Mouse (Mus musculus): ENCODE data around the gene Ccl3.

DNA sequence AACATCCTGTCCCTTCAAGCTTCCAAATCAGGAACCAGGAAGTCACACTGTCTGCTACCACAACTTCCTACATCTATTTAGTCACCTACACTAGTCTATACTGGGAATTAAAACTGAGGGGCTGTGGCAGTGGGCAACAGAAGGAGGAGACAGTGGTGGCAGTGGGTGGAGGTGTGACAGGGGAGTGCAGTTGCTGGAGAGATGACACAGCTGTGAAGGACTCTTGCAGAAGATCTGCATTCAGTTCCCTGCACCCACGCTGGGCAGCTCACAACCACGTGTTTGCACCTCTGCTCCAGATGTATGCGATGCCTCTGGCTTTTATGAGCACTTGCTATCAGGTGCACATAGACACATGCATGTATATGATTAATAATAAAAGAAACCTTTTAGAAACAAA, 8.4 kb upstream of the Ccl3 start:
- TF ChIP-seq MAX (IDR thresholded peaks at IDR 0.05; ENCODE audit: low read length) (no peak), HCFC1 (IDR thresholded peaks at IDR 0.05; ENCODE audit: low read depth, low read length) (no peak), GABPA (IDR thresholded peaks at IDR 0.05; ENCODE audit: insufficient replicate concordance, low read depth, low read length) (no peak), CHD1 (IDR thresholded peaks at IDR 0.05; ENCODE audit: low read depth, low read length) (no peak), USF1 (IDR thresholded peaks at IDR 0.05; ENCODE audit: low read depth, low read length) (no peak)
